Mouse (Mus musculus) heart, postnatal 25 days (tissue): ENCODE data around the gene Hap1. TPM values are rescaled to one million over a fixed set of nuclear protein-coding genes. Genes with fewer than 3 reads are reported as not detected.
"Not testable (repeated sequence)": the region's sequence is repeated elsewhere in the genome, so short reads cannot be mapped to it uniquely, and the experiment has no call there.

ENCODE experiments used
- DNase-seq: peaks from one replicate; pipeline ENCODE4 v3.0.0; 2022; ENCODE audit warnings: low spot score
- intact Hi-C: fragments of 180-260 bp; cut with DNase I; formaldehyde crosslinking; loops from one replicate; pipeline ENCODE4 v1.15.1; 2025
- total RNA-seq, 2 experiments: library from RNA; stranded (reverse); gene quantifications; 2 replicates each; pipeline ENCODE4 v1.2.3; 2021

Hap1 gene
- total RNA-seq, 2 experiments from 2014 or later, result 0.83 to 1.2 TPM

GRCm38 (mm10) chr11:100362209-100362978 lies 6.5 kb upstream of the Hap1 start:
- intact Hi-C loops, result loop anchor here (1.0 to 2.0 kb wide), 2 partner anchors 46 to 110 kb away; partner anchors contain the start of gene Klhl11
- DNase-seq, result no peak

GRCm38 (mm10) chr11:100361059-100361458 lies 5.1 kb upstream of the Hap1 start:
- DNase-seq, intact Hi-C loops: not testable (repeated sequence)

GRCm38 (mm10) chr11:100360175-100360574 lies 4.2 kb upstream of the Hap1 start:
- intact Hi-C loops, result no loop called here
- DNase-seq, result no peak

- DNase-seq, result no peak
- intact Hi-C loops, result loop anchor here (5.0 kb wide), 1 partner anchor 190 kb away; the partner anchor contains the start of gene Ttc25
Observed at GRCm38 (mm10) chr11:100357408-100357807, 1.5 kb upstream of the Hap1 start.

GRCm38 (mm10) chr11:100356819-100357211 lies 887 bp upstream of the Hap1 start:
- DNase-seq, result no peak
- intact Hi-C loops, result loop anchor here (5.0 kb wide), 1 partner anchor 190 kb away; the partner anchor contains the start of gene Ttc25

- DNase-seq, result no peak
Observed at GRCm38 (mm10) chr11:100355151-100355951, 577 bp downstream of the Hap1 start.

GRCm38 (mm10) chr11:100352076-100352857 lies 3.7 kb downstream of the Hap1 start:
- DNase-seq, result no peak
- intact Hi-C loops, result no loop called here

More at GRCm38 (mm10) chr11:100355151-100355951, 577 bp downstream of the Hap1 start:
- intact Hi-C loops, result loop anchor here (5.0 kb wide), 1 partner anchor 192 kb away; the partner anchor contains the start of gene Ttc25

- intact Hi-C loops, result no loop called here
- DNase-seq, result no peak
Observed at GRCm38 (mm10) chr11:100344269-100344668, 11.7 kb downstream of the Hap1 start.

GRCm38 (mm10) chr11:100335731-100336130 lies 20.2 kb downstream of the Hap1 start:
- DNase-seq, result no peak
- intact Hi-C loops, result no loop called here

GRCm38 (mm10) chr11:100333944-100334457 lies 21.9 kb downstream of the Hap1 start, which contains the start of gene Gast:
Gast (plus strand) TSS chr11:100334407.
- DNase-seq, result no peak
- intact Hi-C loops, result no loop called here

GRCm38 (mm10) chr11:100332766-100333515 lies 23.0 kb downstream of the Hap1 start:
- DNase-seq, result no peak
- intact Hi-C loops, result no loop called here

- DNase-seq, intact Hi-C loops: not testable (repeated sequence)
Observed at GRCm38 (mm10) chr11:100330816-100331375, 25.0 kb downstream of the Hap1 start.

- intact Hi-C loops, result no loop called here
- no peak for DNase-seq
Observed at GRCm38 (mm10) chr11:100330235-100330634, 25.7 kb downstream of the Hap1 start.

GRCm38 (mm10) chr11:100327761-100328160 lies 28.2 kb downstream of the Hap1 start:
- DNase-seq, result no peak
- intact Hi-C loops, result no loop called here

- intact Hi-C loops, result no loop called here
- no peak for DNase-seq
Observed at GRCm38 (mm10) chr11:100327316-100327715, 28.6 kb downstream of the Hap1 start.

GRCm38 (mm10) chr11:100325062-100325629 lies 30.8 kb downstream of the Hap1 start:
- intact Hi-C loops, result no loop called here
- no peak for DNase-seq

GRCm38 (mm10) chr11:100323578-100323977 lies 32.4 kb downstream of the Hap1 start:
- intact Hi-C loops, result no loop called here
- no peak for DNase-seq

GRCm38 (mm10) chr11:100322591-100323258 lies 33.2 kb downstream of the Hap1 start:
- no peak for DNase-seq
- intact Hi-C loops, result no loop called here
